Mouse (Mus musculus) cerebral cortex, adult 2 months (tissue): ENCODE data around the gene Ctsk.

Experiments
- WGBS: fragments of 180-500 bp; shearing (Covaris S2); methylation state at CpG from one replicate; pipeline ENCODE4 v1.1.7; 2018; 5-methylcytosine and 5-hydroxymethylcytosine counted together

Gene Ctsk

DNA sequence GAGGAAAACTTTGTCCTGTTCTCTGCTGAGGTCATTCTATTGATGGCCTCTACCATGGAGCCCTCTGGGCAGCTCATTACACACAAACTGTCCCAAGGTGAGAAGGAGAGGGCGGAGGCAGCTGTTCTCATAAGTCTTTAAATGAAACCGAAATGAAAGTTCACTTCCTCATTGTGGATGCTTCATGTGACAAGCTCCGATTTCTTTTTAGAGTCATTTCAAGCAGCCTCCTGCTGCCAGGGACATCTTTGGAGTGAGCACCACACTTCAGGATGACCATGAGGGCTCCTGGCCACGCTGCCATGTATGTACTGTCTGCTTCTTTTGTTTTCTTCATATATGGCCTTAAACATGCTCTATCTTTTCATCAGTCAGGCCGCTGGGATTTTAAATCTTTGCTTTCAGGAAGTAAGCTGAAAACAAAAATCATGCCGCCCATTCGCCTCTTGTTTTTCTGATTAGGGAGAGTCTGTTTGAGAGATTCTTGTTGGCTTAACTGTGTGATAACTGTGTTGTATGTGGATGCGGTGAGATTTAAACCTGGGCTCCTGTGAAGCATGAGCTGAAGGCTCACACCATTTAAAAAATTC, 27.7 kb downstream of the Ctsk start, which contains the start of gene Ctss:
Ctss (plus strand) TSS at position 165 of the 590 bp plus-strand sequence.
- 82% methylated on average over 8 of the region's 8 CpGs for WGBS

DNA sequence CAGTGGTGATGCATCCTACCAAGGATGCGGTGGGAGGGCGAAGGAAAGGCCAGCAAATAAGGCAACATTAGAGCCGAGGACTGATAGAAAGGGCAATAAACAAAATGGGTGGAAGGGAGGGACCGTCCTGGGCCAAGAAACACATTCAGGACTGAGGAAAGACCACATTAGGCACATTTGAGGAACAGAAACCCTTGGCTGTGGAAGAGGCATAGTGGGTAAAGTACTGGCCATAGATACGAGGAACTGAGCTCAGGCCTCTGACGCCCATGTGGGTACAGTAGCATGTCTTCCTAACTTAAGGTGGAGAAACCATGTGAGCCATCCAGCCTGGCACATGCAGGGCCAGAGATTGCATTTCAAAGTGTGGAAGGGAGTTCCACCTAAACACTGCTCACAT, 30.8 kb downstream of the Ctsk start:
- WGBS, result 82% methylated on average over 6 of the region's 6 CpGs

DNA sequence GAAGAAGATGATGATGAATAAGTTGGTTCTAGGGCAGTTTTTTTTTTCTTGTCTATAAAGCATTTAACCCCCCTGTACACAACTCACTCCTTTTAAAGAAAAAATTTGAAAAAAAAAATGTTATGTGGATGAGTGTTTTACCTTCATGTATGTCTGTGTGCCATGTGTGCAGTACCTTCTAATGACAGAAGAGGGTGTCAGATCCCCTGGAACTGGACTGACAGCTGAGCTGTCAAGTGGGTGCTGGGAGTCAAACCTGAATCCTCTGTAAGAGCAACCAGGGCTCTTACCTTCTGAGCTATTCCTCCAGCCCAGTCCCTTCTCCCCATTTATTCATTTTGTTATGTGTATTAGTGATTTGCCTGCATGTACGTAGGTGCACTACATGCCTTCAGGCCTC, 32.0 kb downstream of the Ctsk start:
- WGBS, result 89% methylated on average over 1 of the region's 1 CpGs

DNA sequence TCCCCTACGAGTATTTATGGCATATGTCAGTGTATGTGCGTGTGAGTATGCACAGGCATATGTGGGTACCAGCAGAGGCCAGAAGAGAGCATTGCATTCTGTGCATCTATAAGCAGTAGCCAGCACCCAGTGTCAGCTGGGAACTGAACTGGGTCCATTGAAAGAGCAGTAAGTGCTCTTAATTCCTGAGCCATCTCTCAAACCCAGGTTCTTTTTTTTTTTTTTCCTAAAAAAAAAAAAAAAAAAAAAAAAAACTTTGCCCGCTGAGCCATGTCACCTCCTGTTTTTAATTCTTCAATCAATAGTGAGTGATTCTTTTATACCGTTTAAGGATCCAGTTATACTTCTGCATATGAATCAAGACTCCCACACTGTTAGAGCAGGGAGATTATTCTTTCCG, 34.3 kb downstream of the Ctsk start:
- WGBS, result 83% methylated on average over 5 of the region's 5 CpGs

DNA sequence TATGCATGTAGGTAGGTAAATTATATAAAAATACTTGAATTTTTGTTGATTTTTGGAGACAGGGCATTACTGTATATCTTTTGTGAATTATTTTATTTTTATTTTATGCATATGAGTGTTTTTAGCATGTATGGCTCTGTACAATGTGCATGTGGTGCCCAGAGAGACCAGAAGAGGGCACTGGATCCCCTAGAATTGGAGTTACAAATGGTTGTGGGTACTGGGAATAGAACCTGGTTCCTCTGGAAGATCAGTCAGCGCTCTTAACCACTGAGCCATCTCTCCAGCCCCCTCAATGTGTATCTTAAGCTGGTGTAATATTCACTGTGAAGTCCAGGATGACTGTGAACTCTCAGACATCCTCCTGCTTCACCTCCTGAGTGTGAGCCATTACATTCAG, 35.9 kb downstream of the Ctsk start:
- 88% methylated on average over 1 of the region's 1 CpGs for WGBS

DNA sequence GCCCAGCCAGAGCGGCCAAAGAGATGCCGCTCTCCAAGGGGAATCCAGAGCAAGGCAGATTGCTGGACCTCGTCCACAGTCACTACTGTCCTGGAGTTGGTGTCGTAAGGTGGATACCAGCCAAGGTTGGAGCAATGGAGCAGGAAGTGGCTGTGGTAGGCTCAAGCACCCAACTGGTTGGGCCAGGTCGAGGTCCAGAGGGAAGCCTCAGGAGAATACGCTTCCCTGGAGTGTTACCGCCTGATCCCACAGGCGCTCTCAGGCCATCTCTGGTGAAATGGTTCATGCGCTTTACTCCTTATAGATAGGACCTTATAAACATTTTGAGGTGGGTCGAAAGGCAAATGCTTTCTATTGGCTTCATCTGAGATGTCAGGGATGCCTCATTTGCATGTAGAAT, 39.9 kb downstream of the Ctsk start:
- 90% methylated on average over 10 of the region's 10 CpGs for WGBS

DNA sequence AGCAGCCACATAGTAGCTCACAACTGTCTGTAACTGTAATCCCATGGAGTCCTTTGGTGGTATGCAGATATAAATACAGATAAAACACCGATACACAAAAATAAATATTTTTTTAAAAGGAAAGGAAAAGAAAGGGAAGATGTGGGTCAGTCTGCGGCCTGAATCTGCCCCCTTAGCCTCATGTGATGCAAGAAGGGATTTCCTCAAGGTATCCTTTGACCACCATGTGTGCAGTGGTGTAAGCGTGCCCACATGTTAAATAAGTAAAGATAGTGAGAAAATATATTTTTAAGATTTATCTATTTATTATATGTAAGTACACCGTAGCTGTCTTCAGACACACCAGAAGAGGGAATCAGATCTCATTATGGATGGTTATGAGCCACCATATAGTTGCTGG, 40.8 kb downstream of the Ctsk start:
- WGBS, result 96% methylated on average over 4 of the region's 4 CpGs

DNA sequence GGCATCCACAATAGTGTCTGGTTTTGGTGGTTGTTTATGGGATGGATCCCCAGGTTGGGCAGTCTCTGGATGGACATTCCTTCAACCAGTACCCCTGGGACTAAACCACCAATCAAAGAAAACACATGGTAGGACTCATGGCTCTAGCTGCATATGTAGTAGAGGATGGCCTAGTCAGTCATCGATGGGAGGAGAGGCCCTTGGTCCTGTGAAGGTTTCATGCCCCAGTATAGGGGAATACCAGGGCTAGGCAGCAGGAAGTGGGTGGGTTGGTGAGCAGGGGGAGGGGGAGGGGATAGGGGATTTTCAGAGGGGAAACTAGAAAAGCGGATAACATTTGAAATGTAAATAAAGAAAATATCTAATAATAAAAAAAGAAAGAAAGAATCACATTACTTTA, 42.1 kb downstream of the Ctsk start:
- WGBS, result 71% methylated on average over 2 of the region's 2 CpGs

DNA sequence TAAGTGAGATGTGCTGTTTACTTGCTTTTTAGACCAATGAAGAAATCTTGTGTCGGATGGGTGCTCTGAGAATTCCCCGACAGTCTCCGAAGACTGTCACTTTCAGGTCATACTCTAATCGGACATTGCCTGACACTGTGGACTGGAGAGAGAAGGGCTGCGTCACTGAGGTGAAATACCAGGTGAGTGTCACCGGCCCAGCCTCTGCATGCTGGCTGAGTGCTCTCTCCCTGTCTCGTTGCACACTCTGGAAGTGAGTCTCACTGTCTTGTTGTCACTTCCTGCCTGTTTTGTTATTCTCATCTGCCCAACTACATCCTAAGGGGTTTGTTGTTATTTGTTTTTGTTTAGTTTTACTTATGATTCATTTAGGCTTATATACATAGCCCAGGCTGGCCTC, 43.9 kb downstream of the Ctsk start:
- WGBS, result 83% methylated on average over 7 of the region's 7 CpGs

DNA sequence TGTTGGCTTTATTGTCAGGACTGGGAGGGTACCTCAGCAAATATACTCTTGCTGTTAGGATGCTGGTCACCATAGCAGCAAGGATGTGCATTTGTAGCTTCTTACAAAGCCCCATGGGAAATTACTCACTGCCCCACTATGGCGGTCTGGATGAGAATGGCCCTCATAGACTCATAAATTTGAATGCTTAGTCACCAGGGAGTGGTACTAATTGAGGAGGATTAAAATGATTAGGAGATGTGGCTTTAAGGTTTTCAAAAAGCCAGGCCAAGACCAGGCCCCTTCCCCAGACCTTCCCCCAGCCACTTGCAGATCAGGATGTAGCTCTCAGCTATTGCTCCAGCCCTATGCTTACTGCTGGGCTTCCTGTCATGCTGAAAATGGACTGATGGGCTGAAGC, 51.1 kb downstream of the Ctsk start:
- WGBS, result 84% methylated on average over 1 of the region's 1 CpGs

DNA sequence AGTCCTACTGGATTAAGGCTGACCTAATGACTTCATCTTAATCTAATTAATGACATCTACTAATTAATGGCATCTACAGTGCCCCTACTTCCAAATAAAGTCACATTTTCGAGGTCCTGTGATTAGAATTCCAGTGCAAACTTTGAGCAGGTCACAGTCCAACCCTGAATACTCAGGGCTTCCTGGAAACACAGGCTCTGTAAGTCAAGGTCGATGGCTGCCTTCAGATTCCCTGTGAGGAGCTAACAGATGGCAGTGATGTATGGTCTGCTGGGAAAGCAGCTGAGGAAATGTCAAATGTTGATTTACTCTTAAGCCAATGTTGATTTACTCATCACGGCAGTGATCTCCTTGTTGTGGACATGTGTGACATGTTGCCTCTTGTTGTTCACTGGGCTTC, 54.9 kb downstream of the Ctsk start:
- 69% methylated on average over 3 of the region's 3 CpGs for WGBS
